Mouse (Mus musculus) retina, postnatal 7 days (tissue): ENCODE data around the gene Slc25a21.

Experiments used
- DNase-seq: peaks from one replicate; pipeline ENCODE4 v3.0.0-alpha.2; 2012; ENCODE audit warnings: low read depth, low spot score

Slc25a21 gene

DNA sequence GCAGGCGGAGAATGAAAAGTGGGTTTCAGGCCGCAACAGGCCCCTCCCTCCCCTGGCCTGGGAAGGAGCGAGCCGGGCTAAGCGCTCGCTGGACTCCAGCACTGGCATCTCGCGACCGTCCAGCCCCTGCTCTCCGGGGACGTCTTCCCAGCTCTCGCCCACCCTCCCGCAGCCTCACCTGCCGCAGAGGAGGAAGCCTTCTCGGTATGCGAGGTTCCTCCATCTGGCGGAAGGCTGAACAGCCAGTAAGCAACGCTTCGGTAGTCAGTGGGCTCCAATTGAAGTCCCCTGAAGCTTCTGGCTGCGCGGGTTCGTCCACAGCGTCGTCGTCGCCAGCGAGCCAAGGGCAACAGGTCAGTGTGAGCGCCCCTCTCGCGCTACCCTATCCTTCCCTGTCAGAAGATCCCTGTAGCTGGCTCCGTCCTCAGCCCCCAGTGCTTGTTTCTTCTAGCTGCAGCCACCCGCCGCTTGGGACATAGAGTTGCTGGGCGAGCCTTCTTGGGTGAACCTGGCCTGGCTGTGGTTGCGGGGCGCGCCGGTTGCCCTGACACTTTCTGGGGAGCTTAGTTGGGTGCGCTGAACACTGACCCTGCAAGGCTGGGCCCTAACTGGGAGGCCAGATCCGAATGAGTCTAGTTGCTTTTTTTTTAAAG is 505.7 kb downstream of the Slc25a21 start, which contains the start of gene Pax9:
Gene Pax9, plus strand, starts transcription at position 341 of the 653 bp plus-strand sequence.
- DNase-seq, result no peak

DNA sequence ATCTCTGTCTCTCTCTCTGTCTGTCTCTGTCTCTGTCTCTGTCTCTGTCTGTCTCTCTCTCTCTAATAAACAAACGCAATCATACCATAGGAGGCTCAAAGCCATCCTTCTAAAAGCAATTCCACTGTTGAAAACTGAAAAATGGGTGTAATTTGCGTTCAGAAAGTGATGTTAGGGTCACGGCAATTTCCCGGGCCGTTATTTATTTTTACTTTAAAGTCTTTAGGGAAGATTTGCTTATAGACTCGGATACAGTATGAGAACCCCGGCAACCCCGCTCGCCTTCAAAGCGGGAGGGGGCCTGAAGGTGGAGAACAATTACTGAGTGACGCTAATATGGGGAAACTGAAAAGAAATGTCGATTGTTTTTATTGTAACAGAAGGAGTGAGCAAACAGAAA is 506.3 kb downstream of the Slc25a21 start:
- no peak for DNase-seq

DNA sequence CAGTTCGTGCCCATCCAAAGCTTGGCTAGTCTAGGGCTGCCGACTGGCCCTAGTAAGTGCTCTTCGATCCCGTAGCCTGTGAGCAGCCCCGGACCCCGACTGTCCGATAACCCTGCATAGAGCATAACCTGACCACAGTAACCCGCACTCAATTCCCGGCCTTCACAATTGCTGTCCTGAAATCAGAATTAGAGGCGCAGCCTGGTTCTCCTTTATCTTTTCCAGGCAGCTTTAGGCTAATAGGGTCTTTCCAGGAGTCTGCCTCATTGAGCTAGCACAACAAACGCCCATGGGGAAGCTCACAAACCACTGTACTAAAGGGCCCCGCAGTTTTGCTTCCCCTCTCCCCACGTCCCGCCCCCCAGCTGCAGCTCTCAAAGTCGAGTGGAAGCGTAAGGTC is 506.9 kb downstream of the Slc25a21 start:
- DNase-seq, result no peak

DNA sequence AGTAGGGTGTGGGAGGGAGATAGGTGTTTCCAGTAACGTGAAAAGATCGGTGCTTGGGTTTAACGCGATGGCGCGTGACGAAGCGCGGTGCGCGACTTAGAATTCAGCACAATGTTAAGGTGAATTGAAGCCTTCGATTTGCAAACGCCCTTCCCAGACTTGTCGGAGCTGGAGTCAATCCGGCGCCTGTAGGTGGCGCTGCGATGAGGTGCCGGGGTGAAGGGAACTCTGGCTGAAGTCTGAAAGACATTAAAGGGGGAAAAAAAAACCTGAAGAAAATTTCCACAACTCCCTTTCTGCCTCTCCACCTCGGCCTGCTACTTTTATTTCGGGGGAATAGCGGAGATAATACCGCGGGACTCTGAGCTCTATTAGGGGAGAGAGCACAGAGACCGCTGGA is 507.5 kb downstream of the Slc25a21 start:
- no peak for DNase-seq

- no peak for DNase-seq
Measured at GRCm38 (mm10) chr12:56689331-56689730, 507.9 kb downstream of the Slc25a21 start.

DNA sequence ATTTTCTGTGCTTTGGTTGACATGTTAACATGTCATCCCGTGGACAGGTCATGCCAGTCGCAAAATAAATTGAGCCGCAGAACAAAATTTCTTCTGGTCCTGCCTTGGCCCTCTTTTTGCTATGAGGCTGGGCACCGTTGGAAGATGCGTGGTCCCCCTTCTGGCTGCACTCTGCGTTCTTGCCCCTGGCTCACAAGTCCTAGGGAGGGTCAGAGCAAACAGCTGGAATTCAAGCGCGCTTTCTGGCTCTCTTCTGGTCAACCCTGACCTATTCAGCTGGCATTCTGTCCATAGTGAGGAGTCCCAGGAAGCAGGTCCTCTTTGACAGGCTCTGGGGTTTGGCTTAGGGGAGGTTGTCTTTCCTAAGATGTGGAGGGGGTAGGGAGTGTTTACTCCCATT is 508.4 kb downstream of the Slc25a21 start:
- no peak for DNase-seq

DNA sequence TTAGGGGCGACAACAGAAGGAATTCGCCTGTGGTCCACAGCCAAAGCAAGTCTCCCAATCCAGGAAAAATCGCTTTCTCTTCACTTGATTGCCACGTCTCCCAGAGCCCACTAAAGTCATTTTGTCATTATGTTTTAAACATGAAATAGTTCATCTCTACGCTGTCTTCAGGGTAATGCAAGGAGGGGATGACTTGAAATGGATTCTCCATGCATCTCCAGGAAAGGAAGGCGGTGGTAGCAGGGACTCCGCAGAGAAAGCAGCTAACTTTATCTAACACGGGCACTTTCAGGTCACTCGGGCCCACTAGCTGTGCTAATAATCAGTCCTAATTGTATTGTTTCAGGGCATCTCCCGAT is 508.8 kb downstream of the Slc25a21 start:
- DNase-seq, result no peak

- DNase-seq, result no peak
Measured at GRCm38 (mm10) chr12:56687640-56688481, 509.4 kb downstream of the Slc25a21 start.

GRCm38 (mm10) chr12:56681096-56681811 is 516.0 kb downstream of the Slc25a21 start:
- DNase-seq, result no peak

DNA sequence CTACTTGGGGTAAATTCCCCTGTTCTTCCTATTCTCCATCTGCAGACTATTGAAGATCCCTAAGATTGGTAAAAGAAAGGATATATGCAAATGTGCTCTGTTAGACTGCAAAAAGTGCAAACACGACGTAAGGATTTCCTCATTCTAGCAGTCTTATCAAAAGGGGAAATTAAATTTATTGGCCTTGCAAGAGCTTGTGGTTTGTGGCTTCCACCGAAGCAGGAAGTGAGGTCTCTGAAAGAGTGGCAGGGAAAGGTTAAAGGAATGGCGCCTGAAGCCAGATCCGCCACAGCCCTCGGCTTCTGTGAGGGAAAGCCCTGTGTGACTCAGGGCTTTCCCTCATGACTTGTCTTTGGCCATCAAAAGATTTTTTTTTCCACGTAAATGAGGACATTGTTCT is 519.7 kb downstream of the Slc25a21 start:
- no peak for DNase-seq

DNA sequence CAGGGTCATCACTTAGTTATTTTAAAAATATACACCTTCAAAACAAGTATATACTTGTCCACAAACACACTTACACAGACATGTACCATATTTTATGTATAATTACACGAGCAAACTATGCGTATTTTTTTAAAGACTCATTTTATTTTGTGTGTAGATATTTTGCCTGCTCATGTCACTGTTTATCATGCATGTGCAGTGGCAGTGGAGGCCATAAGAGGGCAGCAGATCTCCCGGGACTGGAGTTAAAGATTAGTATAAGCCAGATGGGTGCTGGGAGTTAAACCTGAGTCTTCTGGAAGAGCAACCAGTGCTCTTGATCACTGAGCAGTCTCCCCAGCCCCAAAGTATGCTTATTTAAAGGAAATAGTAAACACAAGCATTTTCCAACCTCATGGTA is 522.5 kb downstream of the Slc25a21 start:
- DNase-seq, result no peak

DNA sequence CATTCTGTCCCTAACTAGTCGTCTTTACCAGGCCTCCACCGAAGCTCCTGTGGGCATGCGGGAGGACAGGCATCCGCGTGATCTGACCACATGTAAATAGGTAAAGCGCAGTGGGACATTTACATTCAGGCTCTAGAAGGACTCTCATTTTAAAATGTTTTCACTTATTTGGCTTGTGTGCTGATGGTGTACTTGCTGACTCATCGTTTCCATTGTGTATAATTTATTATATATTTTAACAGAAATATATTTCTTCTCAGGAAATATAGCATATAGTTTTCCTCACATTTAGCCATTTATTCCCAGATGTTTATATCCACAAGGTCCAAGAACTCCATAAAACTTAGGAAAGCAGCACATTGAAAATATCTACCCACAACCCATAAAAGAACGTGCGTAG is 526.5 kb downstream of the Slc25a21 start:
- no peak for DNase-seq

DNA sequence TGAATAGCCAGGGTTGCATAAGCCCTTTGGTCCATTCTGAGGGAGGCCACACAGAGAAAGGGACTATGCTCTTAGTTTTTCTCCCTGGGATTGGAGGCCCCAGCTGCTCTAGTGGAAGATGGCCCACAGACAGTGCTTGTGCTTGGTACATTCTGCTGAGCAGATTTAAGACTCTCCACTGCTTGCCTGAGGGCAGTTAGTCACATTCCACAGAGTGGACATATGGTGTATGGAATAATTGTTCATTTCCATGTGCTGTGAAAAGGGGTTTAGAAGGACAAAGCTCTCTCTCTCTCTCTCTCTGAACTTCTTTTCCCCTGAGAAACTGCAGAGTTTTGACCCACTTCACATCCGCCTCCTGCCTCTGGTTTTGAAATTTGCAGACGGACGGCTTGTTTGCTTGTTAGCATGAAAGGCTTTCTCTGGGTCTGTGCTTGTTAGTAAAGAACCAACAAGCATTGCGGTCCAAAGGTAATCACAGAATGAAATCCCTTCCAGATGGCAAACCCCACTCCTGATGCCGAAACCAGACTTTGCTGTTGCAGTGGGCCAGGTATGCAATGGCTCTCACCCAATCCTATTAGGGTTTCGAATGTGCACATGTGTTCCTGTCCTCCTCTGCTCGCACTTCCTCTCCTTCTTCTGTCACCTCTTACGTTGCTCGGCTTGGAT is 527.7 kb downstream of the Slc25a21 start:
- no peak for DNase-seq
